Mouse (Mus musculus): ENCODE data around the gene Eif2s1. TPM values are rescaled to one million over a fixed set of nuclear protein-coding genes. Genes with fewer than 3 reads are reported as not detected.

Gene Eif2s1
- polyA plus RNA-seq, 1 experiment from 2014 or later, result 152 TPM

Other genes starting within 250 kb of the Eif2s1 start
- not detected in 2 replicates for gene Fam71d, start 170.3 kb upstream of the Eif2s1 start, polyA plus RNA-seq (2015; fragmentation: Nextera tagmentation; extraction: Ambion mirVana)
- gene Mpp5, start 112.9 kb upstream of the Eif2s1 start, polyA plus RNA-seq (2015; fragmentation: Nextera tagmentation; extraction: Ambion mirVana), result 14.6 and 16.8 TPM in 2 replicates
- gene Atp6v1d, start 181 bp upstream of the Eif2s1 start, polyA plus RNA-seq (2015; fragmentation: Nextera tagmentation; extraction: Ambion mirVana), result 67.6 and 68.8 TPM in 2 replicates
- 6.2 and 7.7 TPM in 2 replicates for gene Plek2, start 45.1 kb downstream of the Eif2s1 start, polyA plus RNA-seq (2015; fragmentation: Nextera tagmentation; extraction: Ambion mirVana)
- 2.6 TPM in 2 replicates for gene Tmem229b, start 145.8 kb downstream of the Eif2s1 start, polyA plus RNA-seq (2015; fragmentation: Nextera tagmentation; extraction: Ambion mirVana)
- 2.3 and 2.7 TPM in 2 replicates for gene Plekhh1, start 167.3 kb downstream of the Eif2s1 start, polyA plus RNA-seq (2015; fragmentation: Nextera tagmentation; extraction: Ambion mirVana)
- 14.5 and 15.4 TPM in 2 replicates for gene Pigh, start 227.8 kb downstream of the Eif2s1 start, polyA plus RNA-seq (2015; fragmentation: Nextera tagmentation; extraction: Ambion mirVana)